Mouse (Mus musculus): ENCODE results near the gene Tgfbr3.

Gene Tgfbr3

GRCm38 (mm10) chr5:107177248-107177647 lies 112.2 kb downstream of the Tgfbr3 start:
- in situ Hi-C loops (cut with MboI, MseI) = no loop called here

GRCm38 (mm10) chr5:107176796-107177195 lies 112.6 kb downstream of the Tgfbr3 start:
- in situ Hi-C loops (cut with MboI, MseI) = no loop called here

GRCm38 (mm10) chr5:107176196-107176595 lies 113.2 kb downstream of the Tgfbr3 start:
- in situ Hi-C loops (cut with MboI, MseI) = no loop called here

- in situ Hi-C loops (cut with MboI, MseI) = no loop called here
These were observed 115.2 kb downstream of the Tgfbr3 start for GRCm38 (mm10) chr5:107174188-107174587.

GRCm38 (mm10) chr5:107173483-107173882 lies 115.9 kb downstream of the Tgfbr3 start:
- in situ Hi-C loops (cut with MboI, MseI) = no loop called here

- in situ Hi-C loops (cut with MboI, MseI) = no loop called here
These were observed 117.6 kb downstream of the Tgfbr3 start for GRCm38 (mm10) chr5:107171861-107172260.

- in situ Hi-C loops (cut with MboI, MseI) = no loop called here
These were observed 119.6 kb downstream of the Tgfbr3 start for GRCm38 (mm10) chr5:107169796-107170195.

GRCm38 (mm10) chr5:107167872-107168300 lies 121.5 kb downstream of the Tgfbr3 start:
- in situ Hi-C loops (cut with MboI, MseI) = no loop called here

GRCm38 (mm10) chr5:107167373-107167772 lies 122.1 kb downstream of the Tgfbr3 start:
- in situ Hi-C loops (cut with MboI, MseI) = no loop called here

- in situ Hi-C loops (cut with MboI, MseI) = no loop called here
These were observed 122.6 kb downstream of the Tgfbr3 start for GRCm38 (mm10) chr5:107166659-107167370.

- in situ Hi-C loops (cut with MboI, MseI) = no loop called here
These were observed 123.7 kb downstream of the Tgfbr3 start for GRCm38 (mm10) chr5:107165734-107166133.

- in situ Hi-C loops (cut with MboI, MseI) = no loop called here
These were observed 124.2 kb downstream of the Tgfbr3 start for GRCm38 (mm10) chr5:107165271-107165670.

- in situ Hi-C loops (cut with MboI, MseI) = no loop called here
These were observed 124.6 kb downstream of the Tgfbr3 start for GRCm38 (mm10) chr5:107164856-107165255.

- in situ Hi-C loops (cut with MboI, MseI) = no loop called here
These were observed 125.3 kb downstream of the Tgfbr3 start for GRCm38 (mm10) chr5:107164146-107164545.

- in situ Hi-C loops (cut with MboI, MseI) = no loop called here
These were observed 126.1 kb downstream of the Tgfbr3 start for GRCm38 (mm10) chr5:107163336-107163735.

GRCm38 (mm10) chr5:107162812-107163211 lies 126.6 kb downstream of the Tgfbr3 start:
- in situ Hi-C loops (cut with MboI, MseI) = no loop called here

GRCm38 (mm10) chr5:107162319-107162718 lies 127.1 kb downstream of the Tgfbr3 start:
- in situ Hi-C loops (cut with MboI, MseI) = no loop called here

- in situ Hi-C loops (cut with MboI, MseI) = loop anchor here (10.0 kb wide), 1 partner anchor 1385 kb away; no protein-coding TSS in a partner anchor
These were observed 129.2 kb downstream of the Tgfbr3 start for GRCm38 (mm10) chr5:107159914-107160890.

GRCm38 (mm10) chr5:107158531-107159178 lies 130.8 kb downstream of the Tgfbr3 start:
- in situ Hi-C loops (cut with MboI, MseI) = loop anchor here (10.0 kb wide), 1 partner anchor 1386 kb away; no protein-coding TSS in a partner anchor

GRCm38 (mm10) chr5:107157384-107157783 lies 132.0 kb downstream of the Tgfbr3 start:
- in situ Hi-C loops (cut with MboI, MseI) = loop anchor here (10.0 kb wide), 1 partner anchor 1387 kb away; no protein-coding TSS in a partner anchor

GRCm38 (mm10) chr5:107156096-107156495 lies 133.3 kb downstream of the Tgfbr3 start:
- in situ Hi-C loops (cut with MboI, MseI) = loop anchor here (10.0 kb wide), 1 partner anchor 1389 kb away; no protein-coding TSS in a partner anchor

- in situ Hi-C loops (cut with MboI, MseI) = loop anchor here (10.0 kb wide), 1 partner anchor 1392 kb away; no protein-coding TSS in a partner anchor
These were observed 136.4 kb downstream of the Tgfbr3 start for GRCm38 (mm10) chr5:107152989-107153388.

Data from T-helper 2 cell (primary cell).